Mouse (Mus musculus): ENCODE results near the gene Acin1. TPM values are rescaled to one million over a fixed set of nuclear protein-coding genes. Genes with fewer than 3 reads are reported as not detected.

Acin1 gene
- total and polyA plus RNA-seq, 3 experiments: 74.0 to 324 (median 118) TPM

DNA sequence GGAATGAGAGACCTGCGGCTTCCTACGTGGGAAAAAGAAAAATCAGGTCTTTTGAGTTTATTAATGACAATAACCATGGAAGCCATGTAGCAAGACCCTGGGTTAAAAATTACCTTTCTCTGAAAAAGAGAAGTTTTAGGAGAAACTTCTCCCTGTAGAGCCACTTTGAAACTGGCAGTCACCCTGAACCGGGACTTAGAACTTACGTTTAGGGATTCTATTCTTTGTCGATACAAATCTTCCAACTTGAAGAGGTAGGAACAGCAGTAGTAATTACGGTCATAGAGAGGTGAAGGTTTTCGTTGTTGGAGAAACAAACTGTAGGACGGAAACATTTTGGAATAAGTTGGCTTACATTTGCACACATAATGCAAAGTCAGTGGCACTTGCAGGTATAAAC, 520 bp upstream of the Acin1 start:
- peak overlapping the region; percentile 89 for H3K4me2 ChIP-seq (ENCODE audit: insufficient read depth, low read depth, poor library complexity, severe bottlenecking)
- H3K4me1 ChIP-seq (ENCODE audit: control insufficient read depth in 1 of 2, insufficient read depth in 2 of 2): peaks cover 2 to 44% of the 10 kb centered on the region in 2 experiments; a peak in 3 of 4 replicates
- DNase-seq (ENCODE audit: extremely low read depth): peak; percentile 17
- dilution Hi-C loops (cut with MboI; ENCODE audit: extremely low pct_ligation_motif_present, extremely low pct_unique_long_range_greater_than_20kb, low sequenced_read_pairs): no loop called here
- peaks cover 29 to 49% of the 10 kb centered on the region in 2 experiments for H3K36me3 ChIP-seq (replicated peaks in 1 of 2; ENCODE audit: control insufficient read depth in 1 of 2, insufficient read depth in 1 of 2, low read length in 1 of 2)
- peaks cover 58% of the 10 kb centered on the region for H3K79me2 ChIP-seq (replicated peaks; ENCODE audit: control insufficient read depth, extremely low read depth, insufficient read depth, poor library complexity, severe bottlenecking)
- H3K4me3 ChIP-seq (replicated peaks in 1 of 3; ENCODE audit: low read depth in 2 of 3, low read length in 2 of 3, poor library complexity in 1 of 3): peak overlapping the region; percentile 81 to 98 (median 82)
- H3K27me3 ChIP-seq (replicated peaks): no peaks in the 10 kb centered on the region
- H3K9ac ChIP-seq (ENCODE audit: insufficient read depth, low read depth): peak overlapping the region; percentile 99
- H3K27ac ChIP-seq (ENCODE audit: insufficient read depth, low read depth): no peak overlapping the region
- in situ Hi-C loops (cut with MboI; ENCODE audit: low pct_ligation_motif_present, low pct_unique_long_range_greater_than_20kb, low sequenced_read_pairs): no loop called here
- TF ChIP-seq NELFE (IDR thresholded peaks at IDR 0.05; ENCODE audit: low read depth, low read length) (no peak), ETS1 (conservative IDR thresholded peaks at IDR 0.05; ENCODE audit: low read depth, low read length) (0 out of 2 replicates have a peak, but pooled peaks have one; percentile 4), SIN3A (IDR thresholded peaks at IDR 0.05; ENCODE audit: low read length) (peak; percentile 6; the same call in 1 of the 2 replicates)
- H3K9me3 ChIP-seq (replicated peaks; ENCODE audit: low read length): no peaks in the 10 kb centered on the region

DNA sequence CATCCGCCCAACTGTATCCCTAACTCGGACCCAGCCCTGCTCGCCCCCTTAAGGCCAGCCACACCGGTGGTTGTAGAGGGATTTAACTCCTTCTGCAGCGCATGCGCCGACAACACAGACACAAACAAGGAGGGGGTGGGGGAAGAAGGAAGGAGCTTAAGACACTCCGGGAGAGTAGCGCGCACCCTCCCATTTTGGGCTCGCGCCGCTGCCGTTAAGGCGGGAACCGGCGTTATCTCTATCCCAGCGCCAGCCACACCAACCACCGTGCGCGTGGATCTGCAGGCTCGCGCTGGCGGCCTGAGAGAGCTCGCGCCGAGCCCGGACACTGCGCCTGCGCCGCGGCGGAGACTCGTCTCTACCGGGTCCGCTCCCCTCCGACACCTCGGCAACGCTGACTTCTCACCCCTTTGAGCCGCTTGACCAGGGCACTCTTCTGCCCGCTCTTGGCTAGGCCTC, 639 bp downstream of the Acin1 start, which contains the start of gene 1700123O20Rik:
TSS of gene 1700123O20Rik (plus strand) at position 154 of the 459 bp plus-strand sequence.
- no peaks in the 10 kb centered on the region for H3K27me3 ChIP-seq (replicated peaks)
- peaks cover 25 to 56% of the 10 kb centered on the region in 2 experiments for H3K36me3 ChIP-seq (replicated peaks in 1 of 2; ENCODE audit: control insufficient read depth in 1 of 2, insufficient read depth in 1 of 2, low read length in 1 of 2)
- DNase-seq (ENCODE audit: extremely low read depth): peak; percentile 92
- H3K4me2 ChIP-seq (ENCODE audit: insufficient read depth, low read depth, poor library complexity, severe bottlenecking): peak within 1 kb of the TSS; percentile 98
- dilution Hi-C loops (cut with MboI; ENCODE audit: extremely low pct_ligation_motif_present, extremely low pct_unique_long_range_greater_than_20kb, low sequenced_read_pairs) (no loop called here), in situ Hi-C loops (cut with MboI; ENCODE audit: low pct_ligation_motif_present, low pct_unique_long_range_greater_than_20kb, low sequenced_read_pairs) (no loop called here)
- peak; percentile 54; the same call in 1 of the 2 replicates for TF ChIP-seq MXI1 (IDR thresholded peaks at IDR 0.05; ENCODE audit: low read depth, low read length)
- peak; percentile 67; the same call in 1 of the 2 replicates for TF ChIP-seq MAX (IDR thresholded peaks at IDR 0.05; ENCODE audit: low read length)
- 0 out of 2 replicates have a peak, but pooled peaks have one; percentile 74 for TF ChIP-seq UBTF (IDR thresholded peaks at IDR 0.05; ENCODE audit: low read depth, low read length)
- no peak for TF ChIP-seq EP300 (IDR thresholded peaks at IDR 0.05; ENCODE audit: low read length)
- TF ChIP-seq ZKSCAN1 (IDR thresholded peaks at IDR 0.05; ENCODE audit: borderline replicate concordance, low read depth, low read length): no peak
- peak; percentile 60 for TF ChIP-seq MEF2A (IDR thresholded peaks at IDR 0.05; ENCODE audit: borderline replicate concordance, low read depth, low read length)
- no peak for TF ChIP-seq HCFC1 (IDR thresholded peaks at IDR 0.05; ENCODE audit: low read depth, low read length)
- TF ChIP-seq MAFK (IDR thresholded peaks at IDR 0.05; ENCODE audit: insufficient replicate concordance, low read length): no peak
- no peak for TF ChIP-seq KAT2A (IDR thresholded peaks at IDR 0.05; ENCODE audit: insufficient replicate concordance, low read length)
- peak; percentile 78; the same call in 1 of the 2 replicates for TF ChIP-seq ZMIZ1 (IDR thresholded peaks at IDR 0.05; ENCODE audit: low read depth, low read length)
- TF ChIP-seq IRF4 (IDR thresholded peaks at IDR 0.05; ENCODE audit: low read depth, low read length): peak; percentile 62; the same call in 1 of the 2 replicates
- no peak for TF ChIP-seq JUN (IDR thresholded peaks at IDR 0.05; ENCODE audit: insufficient read depth, low read depth, low read length)
- no peak for TF ChIP-seq ZC3H11A (IDR thresholded peaks at IDR 0.05; ENCODE audit: low read depth, low read length)
- TF ChIP-seq BHLHE40 (IDR thresholded peaks at IDR 0.05; ENCODE audit: low read depth, low read length): no peak
- TF ChIP-seq USF2 (conservative IDR thresholded peaks at IDR 0.05; ENCODE audit: low read depth, low read length): no peak
- TF ChIP-seq SIN3A (IDR thresholded peaks at IDR 0.05; ENCODE audit: low read length): peak; percentile 87
- peak; percentile 70 for TF ChIP-seq ELF1 (IDR thresholded peaks at IDR 0.05; ENCODE audit: low read depth, low read length)
- TF ChIP-seq ETS1 (conservative IDR thresholded peaks at IDR 0.05; ENCODE audit: low read depth, low read length): 0 out of 2 replicates have a peak, but pooled peaks have one; percentile 21
- peak; percentile 86 for TF ChIP-seq NRF1 (IDR thresholded peaks at IDR 0.05; ENCODE audit: low read depth, low read length)
- peak; percentile 80 for TF ChIP-seq POLR2A (IDR thresholded peaks at IDR 0.05; ENCODE audit: low read depth, low read length)
- no peak; the same call in 1 of the 2 replicates for TF ChIP-seq NELFE (IDR thresholded peaks at IDR 0.05; ENCODE audit: low read depth, low read length)
- peak; percentile 74 for TF ChIP-seq CHD2 (IDR thresholded peaks at IDR 0.05; ENCODE audit: low read length)
- no peak for TF ChIP-seq RAD21 (IDR thresholded peaks at IDR 0.05; ENCODE audit: low read depth, low read length)
- peak in 1 of 2 experiments; percentile 35; a peak in 2 of 4 replicates for TF ChIP-seq CTCF (conservative IDR thresholded peaks at IDR 0.05 in 1 of 2, IDR thresholded peaks at IDR 0.05 in 1 of 2; ENCODE audit: low read depth in 2 of 2, low read length in 2 of 2)
- no peak for TF ChIP-seq JUND (conservative IDR thresholded peaks at IDR 0.05; ENCODE audit: low read depth, low read length)
- TF ChIP-seq E2F4 (IDR thresholded peaks at IDR 0.05; ENCODE audit: insufficient replicate concordance, low read depth, low read length): no peak
- TF ChIP-seq TBP (conservative IDR thresholded peaks at IDR 0.05; ENCODE audit: low read depth, low read length): no peak
- no peak for TF ChIP-seq SMC3 (IDR thresholded peaks at IDR 0.05; ENCODE audit: low read depth, low read length)
- no peak for TF ChIP-seq GABPA (IDR thresholded peaks at IDR 0.05; ENCODE audit: insufficient replicate concordance, low read depth, low read length)
- no peak for TF ChIP-seq USF1 (IDR thresholded peaks at IDR 0.05; ENCODE audit: low read depth, low read length)
- peak within 1 kb of the TSS; percentile 99 for H3K9ac ChIP-seq (ENCODE audit: insufficient read depth, low read depth)
- H3K9me3 ChIP-seq (replicated peaks; ENCODE audit: low read length): no peaks in the 10 kb centered on the region
- H3K79me2 ChIP-seq (replicated peaks; ENCODE audit: control insufficient read depth, extremely low read depth, insufficient read depth, poor library complexity, severe bottlenecking): peaks cover 61% of the 10 kb centered on the region
- peak within 1 kb of the TSS; percentile 81 to 98 (median 82) for H3K4me3 ChIP-seq (replicated peaks in 1 of 3; ENCODE audit: low read depth in 2 of 3, low read length in 2 of 3, poor library complexity in 1 of 3)
- peak within 1 kb of the TSS; percentile 78 for H3K27ac ChIP-seq (ENCODE audit: insufficient read depth, low read depth)
- H3K4me1 ChIP-seq (ENCODE audit: control insufficient read depth in 1 of 2, insufficient read depth in 2 of 2): peaks cover 2 to 44% of the 10 kb centered on the region in 2 experiments; a peak in 3 of 4 replicates

Data from CH12.LX (cell line).